Mouse (Mus musculus): ENCODE data around the gene Ern2.

Ern2 gene

DNA sequence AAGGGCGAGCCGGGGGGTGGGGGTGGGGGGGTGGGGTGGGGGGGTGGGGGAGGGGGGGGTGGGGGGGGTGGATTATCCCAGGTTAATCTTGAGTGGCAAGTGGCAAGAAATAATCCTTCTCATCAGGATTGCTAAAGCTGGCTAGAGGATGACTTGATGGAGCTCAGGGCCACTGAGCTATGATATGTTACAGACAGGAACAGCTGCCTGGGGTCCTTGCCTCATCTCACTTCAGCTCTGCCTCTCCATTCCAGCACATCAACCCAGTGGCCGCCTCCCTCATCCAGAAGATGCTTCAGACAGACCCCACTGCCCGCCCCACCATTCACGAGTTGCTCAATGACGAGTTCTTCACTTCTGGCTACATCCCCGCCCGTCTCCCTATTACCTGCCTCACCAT is 22.2 kb downstream of the Ern2 start:
- in situ Hi-C loops (cut with MboI; ENCODE audit: low sequenced_read_pairs) = no loop called here

- in situ Hi-C loops (cut with MboI; ENCODE audit: low sequenced_read_pairs) = no loop called here
Measured at GRCm38 (mm10) chr7:122160037-122160436, 26.0 kb downstream of the Ern2 start.

- in situ Hi-C loops (cut with MboI; ENCODE audit: low sequenced_read_pairs) = no loop called here
Measured at GRCm38 (mm10) chr7:122158915-122159902, 26.8 kb downstream of the Ern2 start, which contains the start of gene Plk1. Plk1 (plus strand) TSS chr7:122159439.

DNA sequence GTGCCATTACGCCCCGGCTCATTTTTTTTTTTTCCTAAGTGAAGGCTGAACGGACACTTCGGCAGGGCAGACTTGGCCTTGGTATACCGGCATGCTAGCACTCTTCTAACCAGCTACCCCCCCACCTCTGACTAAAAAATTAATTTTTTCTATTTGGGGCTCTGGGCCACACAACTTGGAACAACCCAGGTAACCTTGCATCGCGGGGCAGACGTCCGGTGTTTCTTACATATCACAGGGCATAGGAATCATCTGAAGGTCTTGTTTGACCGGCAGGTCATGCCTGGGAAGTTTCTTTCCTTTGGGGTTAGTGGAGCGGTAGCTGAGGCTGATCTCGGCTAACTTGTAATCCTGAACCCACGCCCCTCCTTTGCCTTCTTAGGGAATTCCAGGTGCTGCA is 27.5 kb downstream of the Ern2 start:
- in situ Hi-C loops (cut with MboI; ENCODE audit: low sequenced_read_pairs) = no loop called here

- in situ Hi-C loops (cut with MboI; ENCODE audit: low sequenced_read_pairs) = no loop called here
Measured at GRCm38 (mm10) chr7:122152473-122152872, 33.5 kb downstream of the Ern2 start.

- in situ Hi-C loops (cut with MboI; ENCODE audit: low sequenced_read_pairs) = no loop called here
Measured at GRCm38 (mm10) chr7:122140991-122141390, 45.0 kb downstream of the Ern2 start.

DNA sequence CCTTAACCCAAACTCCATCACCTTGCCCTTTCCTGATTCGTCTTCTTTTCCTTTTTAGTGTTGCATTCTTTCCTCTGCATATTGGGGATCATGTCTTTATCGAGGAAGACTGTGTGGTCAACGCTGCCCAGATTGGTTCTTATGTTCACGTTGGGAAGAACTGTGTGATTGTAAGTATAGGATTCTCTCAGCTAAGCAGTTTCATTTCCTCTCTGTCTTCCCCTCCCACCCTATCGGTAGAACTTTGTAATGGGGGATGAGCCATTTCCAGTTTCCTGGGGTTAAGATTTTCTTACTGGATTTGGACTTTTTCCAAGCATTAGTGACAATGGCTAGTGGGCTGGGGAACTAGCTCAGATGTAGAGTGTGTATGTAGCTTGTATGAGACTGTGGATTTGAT is 47.8 kb downstream of the Ern2 start:
- in situ Hi-C loops (cut with MboI; ENCODE audit: low sequenced_read_pairs) = no loop called here

DNA sequence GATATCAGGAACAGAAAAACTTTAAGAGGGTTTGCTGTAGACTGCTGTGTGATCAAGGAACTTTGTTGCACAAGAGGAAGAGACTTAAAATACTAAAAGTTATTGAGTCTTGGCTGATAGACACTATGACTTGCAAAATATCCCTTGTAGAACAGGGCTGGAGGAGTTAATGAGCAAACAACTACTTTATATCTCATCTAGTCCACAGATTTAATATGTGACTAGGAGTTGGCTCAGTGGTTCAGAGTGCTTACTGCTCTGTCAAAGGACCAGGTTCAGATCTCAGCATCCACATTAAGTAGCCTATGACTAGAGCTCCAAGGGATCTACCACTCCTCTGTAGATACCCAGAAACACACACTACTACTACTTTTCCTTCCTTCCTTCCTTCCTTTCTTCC is 48.9 kb downstream of the Ern2 start:
- in situ Hi-C loops (cut with MboI; ENCODE audit: low sequenced_read_pairs) = no loop called here

DNA sequence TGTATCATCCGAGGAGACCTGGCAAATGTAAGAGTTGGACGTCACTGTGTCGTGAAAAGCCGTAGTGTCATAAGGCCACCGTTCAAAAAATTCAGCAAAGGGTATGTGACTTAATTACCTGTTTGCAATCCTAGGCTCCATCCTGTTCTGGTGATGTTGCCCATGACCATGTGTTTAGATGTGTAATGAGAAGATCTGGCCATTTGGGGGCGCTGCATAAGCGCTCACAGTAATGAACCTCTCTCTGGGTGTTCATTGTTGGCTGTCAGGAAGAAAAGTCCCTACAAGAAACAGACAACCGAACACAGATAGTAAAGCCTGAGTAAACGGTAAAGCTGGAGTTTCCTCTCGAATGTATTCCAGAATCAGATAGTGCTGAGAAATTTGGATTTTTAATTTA is 50.9 kb downstream of the Ern2 start:
- in situ Hi-C loops (cut with MboI; ENCODE audit: low sequenced_read_pairs) = no loop called here

DNA sequence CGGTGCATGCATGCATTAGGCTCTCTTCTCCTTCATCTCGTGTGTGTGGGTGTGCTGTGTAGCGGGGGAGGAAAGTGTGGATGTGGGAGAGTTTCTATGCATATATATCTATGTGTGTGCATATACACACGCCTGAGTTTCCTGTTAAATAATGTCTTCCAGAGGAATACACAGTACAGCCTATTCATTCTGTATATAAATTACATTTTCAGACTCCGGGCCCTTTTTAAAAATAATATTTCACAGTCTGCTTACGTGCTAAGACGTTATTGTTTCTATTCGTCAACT is 52.7 kb downstream of the Ern2 start:
- in situ Hi-C loops (cut with MboI; ENCODE audit: low sequenced_read_pairs) = no loop called here

- in situ Hi-C loops (cut with MboI; ENCODE audit: low sequenced_read_pairs) = no loop called here
Measured at GRCm38 (mm10) chr7:122132497-122133337, 53.3 kb downstream of the Ern2 start, which contains the start of the genes Palb2 and Dctn5. Palb2 (minus strand) TSS chr7:122132985. Dctn5 (plus strand) TSS chr7:122133041.

DNA sequence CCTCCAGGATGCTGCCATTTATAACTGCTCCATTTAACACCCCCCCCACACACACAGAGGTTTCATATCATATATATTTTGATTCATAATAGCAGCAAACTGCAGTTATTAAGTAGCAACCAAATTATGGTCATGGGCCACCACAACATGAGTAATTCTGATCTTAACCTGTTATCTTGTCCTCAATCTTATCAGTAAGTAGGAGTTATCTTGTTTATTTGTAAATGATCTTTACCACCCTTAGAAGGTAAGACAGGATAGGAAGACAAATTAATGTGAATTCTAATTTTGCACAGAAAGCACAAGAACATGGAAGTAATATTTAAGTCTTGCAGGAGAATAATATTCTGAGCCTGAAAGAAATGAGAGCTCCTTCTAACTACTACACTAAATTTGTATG is 54.2 kb downstream of the Ern2 start:
- in situ Hi-C loops (cut with MboI; ENCODE audit: low sequenced_read_pairs) = no loop called here

- in situ Hi-C loops (cut with MboI; ENCODE audit: low sequenced_read_pairs) = no loop called here
Measured at GRCm38 (mm10) chr7:122126946-122127345, 59.1 kb downstream of the Ern2 start.

DNA sequence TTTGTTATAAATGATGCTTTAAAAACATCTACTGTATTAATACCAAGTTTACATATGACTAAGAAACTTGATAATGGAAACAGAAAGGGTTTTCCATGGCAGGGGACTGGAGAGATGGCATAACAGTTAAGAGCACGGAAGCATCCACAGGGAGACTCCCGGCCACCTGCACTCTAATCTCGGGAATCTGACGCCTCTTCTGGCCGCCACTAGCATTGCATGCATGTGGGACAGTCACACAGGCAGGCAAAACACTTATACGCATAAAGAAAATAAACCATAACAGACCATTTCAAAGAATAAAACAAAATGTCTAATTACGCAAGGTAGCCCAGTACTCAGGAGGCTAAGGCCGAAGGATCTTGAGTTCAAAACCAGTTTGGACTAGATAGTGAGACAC is 60.4 kb downstream of the Ern2 start:
- in situ Hi-C loops (cut with MboI; ENCODE audit: low sequenced_read_pairs) = no loop called here

DNA sequence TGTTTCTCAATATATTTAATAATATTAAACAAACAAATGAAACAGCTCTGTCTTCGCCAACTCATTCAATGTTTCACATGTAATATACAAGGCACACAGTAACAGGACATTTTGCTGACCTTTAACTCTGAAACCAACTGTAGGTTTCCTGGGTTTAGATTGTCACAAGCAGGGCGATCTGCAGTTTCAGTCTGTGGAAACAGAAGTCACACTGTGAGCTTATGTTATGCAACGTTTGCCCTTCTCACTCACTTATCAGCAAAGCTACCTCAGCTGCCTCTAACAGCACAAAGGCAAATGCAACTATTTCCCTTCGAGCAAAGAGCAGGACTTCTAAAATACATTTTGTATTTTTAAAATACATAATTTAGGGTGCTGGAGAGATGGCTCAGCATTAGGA is 62.5 kb downstream of the Ern2 start:
- in situ Hi-C loops (cut with MboI; ENCODE audit: low sequenced_read_pairs) = no loop called here
